Mouse (Mus musculus) stomach, postnatal 0 days (tissue): Measurements from ENCODE around the gene Rbms3.

Source experiments
- CTCF ChIP-seq: IDR thresholded peaks from 2 replicates; pipeline ENCODE4 v1.5.1; 2016; ENCODE audit warnings: antibody characterized with exemption, low read depth, mild to moderate bottlenecking, moderate library complexity
- EP300 ChIP-seq: optimal IDR thresholded peaks from 2 replicates; pipeline ENCODE3; 2016; ENCODE audit warnings: antibody characterized with exemption

DNA sequence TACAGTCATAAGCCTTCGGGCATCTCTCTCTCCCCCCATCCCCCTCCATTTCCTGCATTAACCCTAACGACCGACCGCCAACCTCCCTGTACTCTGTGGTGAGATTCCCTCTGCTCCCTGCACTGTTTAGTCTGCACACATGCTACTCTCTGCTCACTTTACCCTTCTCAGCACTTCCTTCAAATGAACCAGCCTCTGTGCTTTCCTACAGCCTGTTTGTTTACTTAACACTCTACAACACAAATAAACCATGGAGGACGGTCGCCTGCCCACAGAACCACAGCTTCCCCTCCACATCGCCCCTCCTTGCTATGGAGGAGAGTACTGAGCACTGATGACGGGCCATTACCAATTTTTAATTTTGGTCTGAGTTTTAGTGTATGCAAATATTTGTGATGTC is 552.9 kb downstream of the Rbms3 start:
- TF ChIP-seq CTCF = no peak
- no peak for TF ChIP-seq EP300
